Mouse (Mus musculus): ENCODE data around the gene a.

DNA sequence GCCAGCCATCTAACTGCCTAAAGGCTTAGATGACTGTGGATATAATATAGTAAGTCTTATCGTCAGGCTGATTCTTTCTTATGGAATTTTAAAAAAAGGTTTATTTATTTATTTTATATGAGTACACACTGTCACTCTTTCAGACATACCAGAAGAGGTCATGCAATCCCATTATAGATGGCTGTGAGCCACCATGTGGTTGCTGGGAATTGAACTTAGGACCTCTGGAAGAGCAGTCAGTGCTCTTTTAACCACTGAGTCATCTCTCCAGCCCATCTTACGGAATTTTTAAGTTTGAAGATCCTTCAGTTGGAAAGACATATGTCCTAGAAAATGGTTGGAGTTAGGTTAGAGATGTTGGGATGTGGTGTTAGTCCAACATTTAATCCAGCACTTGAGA lies 22.2 kb downstream of the a start:
- TF ChIP-seq CTCF (IDR thresholded peaks at IDR 0.05; ENCODE audit: control insufficient read depth, insufficient read depth, insufficient read length) (no peak), MAX (IDR thresholded peaks at IDR 0.05) (no peak), CEBPB (IDR thresholded peaks at IDR 0.05; ENCODE audit: low read depth) (no peak)
